8 mouse cellular contexts compared by ENCODE assay signal in the genomic region with DNA sequence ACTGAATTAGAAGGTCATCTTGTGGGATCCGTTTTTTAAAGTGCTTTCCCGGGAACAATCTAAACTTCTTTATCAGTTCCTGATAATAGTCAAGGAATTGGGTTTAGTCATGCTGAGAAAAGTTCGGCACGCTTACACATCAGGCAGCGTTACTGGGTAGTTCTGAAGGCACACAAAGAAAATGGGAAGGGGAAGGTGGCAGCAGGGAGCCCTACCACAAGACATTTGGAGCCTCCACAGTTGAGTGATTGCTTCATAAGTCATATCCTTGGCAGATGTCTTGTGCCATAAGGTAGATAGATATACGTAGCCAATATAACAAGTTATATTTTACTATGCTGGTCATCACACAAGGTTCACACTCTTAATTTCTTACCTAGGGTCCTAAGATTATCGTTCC. TPM values are rescaled to one million over a fixed set of nuclear protein-coding genes. Genes with fewer than 3 reads are reported as not detected.
DNase-seq lines count a peak whose midpoint lies in the region; ATAC-seq and TF ChIP-seq lines count a peak whose summit lies in the region.

No protein-coding gene starts in this region.

- peaks cover 18% of the 10 kb centered on the region for H3K36me3 ChIP-seq in limb, embryonic 12.5 days
- H3K36me3 ChIP-seq in neural tube, embryonic 12.5 days: peaks cover 5% of the 10 kb centered on the region; the same call in 1 of the 2 replicates

- H3K9me3 ChIP-seq in limb, embryonic 12.5 days: no peaks in the 10 kb centered on the region
- H3K9me3 ChIP-seq in neural tube, embryonic 12.5 days: no peaks in the 10 kb centered on the region

- peak overlapping the region; percentile 59 for H3K4me2 ChIP-seq in limb, embryonic 12.5 days
- peak overlapping the region; percentile 69 for H3K4me2 ChIP-seq in neural tube, embryonic 12.5 days (replicated peaks)

- peak overlapping the region; percentile 98 for H3K27ac ChIP-seq in limb, embryonic 12.5 days
- peak overlapping the region; percentile 91 for H3K27ac ChIP-seq in neural tube, embryonic 12.5 days

- peak; percentile 14 for ATAC-seq in erythroblast, adult 5-6 weeks (replicated peaks; ENCODE audit: low FRiP score, poor library complexity, severe bottlenecking)
- ATAC-seq in limb, embryonic 12.5 days (ENCODE audit: insufficient number of reproducible peaks, insufficient read depth, low FRiP score, low TSS enrichment, low read depth): no peak
- ATAC-seq in neural tube, embryonic 12.5 days (ENCODE audit: low FRiP score, low read depth): peak; percentile 29

- H3K27me3 ChIP-seq in limb, embryonic 12.5 days: no peaks in the 10 kb centered on the region
- no peaks in the 10 kb centered on the region for H3K27me3 ChIP-seq in neural tube, embryonic 12.5 days (replicated peaks)

- no peak for TF ChIP-seq POLR2A in lung, adult 2 months (IDR thresholded peaks at IDR 0.05; ENCODE audit: borderline replicate concordance, extremely low read depth, low read depth, low read length)

- no peaks in the 10 kb centered on the region; the same call in 1 of the 2 replicates for H3K4me1 ChIP-seq in lung, adult 2 months (ENCODE audit: control insufficient read depth, insufficient read depth, low read length)
- peaks cover 2% of the 10 kb centered on the region; the same call in 1 of the 2 replicates for H3K4me1 ChIP-seq in limb, embryonic 12.5 days (replicated peaks)
- H3K4me1 ChIP-seq in neural tube, embryonic 12.5 days: peaks cover 3% of the 10 kb centered on the region; the same call in 1 of the 2 replicates

- H3K9ac ChIP-seq in limb, embryonic 12.5 days (replicated peaks): peak overlapping the region; percentile 78
- H3K9ac ChIP-seq in neural tube, embryonic 12.5 days: peak overlapping the region; percentile 71

- DNase-seq in lung, adult 2 months: no peak
- DNase-seq in lung, adult 18-20 months: no peak
- DNase-seq in spleen, adult 12 weeks (ENCODE audit: low spot score): no peak
- no peak for DNase-seq in kidney, adult 9 months
- DNase-seq in kidney, postnatal 4 days: no peak

- H3K4me3 ChIP-seq in lung, adult 2 months (replicated peaks; ENCODE audit: extremely low read depth, low read depth, low read length): peak overlapping the region; percentile 83
- peak overlapping the region; percentile 60 for H3K4me3 ChIP-seq in limb, embryonic 12.5 days (replicated peaks)
- H3K4me3 ChIP-seq in neural tube, embryonic 12.5 days: peak overlapping the region; percentile 55

- 15% methylated on average over 7 of the region's 7 CpGs for WGBS in lung, adult 2 months
- 23% methylated on average over 7 of the region's 7 CpGs for WGBS in limb, embryonic 12.5 days
- 12% methylated on average over 7 of the region's 7 CpGs for WGBS in neural tube, embryonic 12.5 days

- TF ChIP-seq CTCF in lung, adult 2 months (IDR thresholded peaks at IDR 0.05; ENCODE audit: insufficient read depth, low read length): no peak

RNA-seq across cellular contexts. Expression of gene Sgo1, which starts 0.8 kb away (rescaled TPM):
- polyA plus RNA-seq in lung, adult 2 months (2012; rRNA removed): 0.09 and 0.14 TPM in 2 replicates
- total RNA-seq in erythroblast, adult 5-6 weeks (2015; ENCODE audit: low replicate concordance): 12.7 and 15.7 TPM in 2 replicates
- 15.6 and 26.8 TPM in 2 replicates for total RNA-seq in erythroblast, adult 5-6 weeks (2017; ENCODE audit: low replicate concordance)
- 43.2 and 43.5 TPM in 2 replicates for polyA plus RNA-seq in limb, embryonic 12.5 days (2016; fragmentation: Nextera tagmentation; extraction: Ambion mirVana)
- 27.4 and 30.0 TPM in 2 replicates for polyA plus RNA-seq in neural tube, embryonic 12.5 days (2016; fragmentation: Nextera tagmentation; extraction: Ambion mirVana)

Comparison
In these comparisons a context has a peak if more than half of its experiments do, and no peak if none do; other contexts are left out.
1. RNA of gene Sgo1, which starts 0.8 kb away (polyA plus RNA-seq): 43.2 to 43.5 TPM in limb, embryonic 12.5 days and 27.4 to 30.0 TPM in neural tube, embryonic 12.5 days; 0.09 to 0.14 TPM in lung, adult 2 months; every median in the first group is over 10 times any median in the second.
2. Peak in every context shown above with its lines, with median percentiles within 50 percentile points of each other: H3K4me3 ChIP-seq.